Mouse (Mus musculus) cerebellum, adult 2 months (tissue): Measurements from ENCODE around the gene Gm5134.

Source experiments
- CTCF ChIP-seq: fragments of 200-500 bp; IDR thresholded peaks from 2 replicates; pipeline ENCODE4 v1.5.1; 2011; ENCODE audit warnings: low read depth, mild to moderate bottlenecking, control low read depth, low read length, moderate library complexity, borderline replicate concordance; ENCODE audit not compliant: insufficient read depth
- POLR2A ChIP-seq: fragments of 200-500 bp; IDR thresholded peaks from 2 replicates; pipeline ENCODE4 v1.6.1; 2011; ENCODE audit warnings: low read length, control low read depth, borderline replicate concordance; ENCODE audit not compliant: insufficient read depth

GRCm38 (mm10) chr10:76051860-76052259 lies 97.5 kb downstream of the Gm5134 start:
- TF ChIP-seq POLR2A (no peak), CTCF (no peak)
